Mouse (Mus musculus): ENCODE measurements around the gene Chchd6. TPM values are rescaled to one million over a fixed set of nuclear protein-coding genes. Genes with fewer than 3 reads are reported as not detected.

The Chchd6 gene
- polyA plus RNA-seq, 1 experiment, result 28.8 TPM

GRCm38 (mm10) chr6:89360709-89361417 lies 234.6 kb downstream of the Chchd6 start:
- peak overlapping the region; percentile 96 for H3ac ChIP-seq (ENCODE audit: control insufficient read depth, insufficient read length)
- TF ChIP-seq MYOG (IDR thresholded peaks at IDR 0.05; ENCODE audit: control insufficient read depth in 1 of 3, insufficient read depth in 1 of 3, insufficient read length in 2 of 3, low read depth in 2 of 3), result no peak
- TF ChIP-seq MAX (IDR thresholded peaks at IDR 0.05; ENCODE audit: low read depth), result no peak
- no peak for TF ChIP-seq REST (IDR thresholded peaks at IDR 0.05; ENCODE audit: insufficient read depth, insufficient read length)
- TF ChIP-seq TCF3 (IDR thresholded peaks at IDR 0.05; ENCODE audit: insufficient read length, low read depth), result no peak
- no peak for TF ChIP-seq CEBPB (IDR thresholded peaks at IDR 0.05; ENCODE audit: insufficient read depth, poor library complexity, severe bottlenecking)
- TF ChIP-seq POLR2A (IDR thresholded peaks at IDR 0.05; ENCODE audit: insufficient read length, low read depth), result no peak
- no peak for TF ChIP-seq E2F4 (IDR thresholded peaks at IDR 0.05; ENCODE audit: insufficient read depth)
- TF ChIP-seq POLR2AphosphoS2 (IDR thresholded peaks at IDR 0.05; ENCODE audit: insufficient read length, low read depth), result peak; percentile 4
- no peak for TF ChIP-seq SRF (IDR thresholded peaks at IDR 0.05; ENCODE audit: control insufficient read depth, insufficient read length, low read depth)
- H3K27me3 ChIP-seq (ENCODE audit: control insufficient read depth, insufficient read depth, insufficient read length), result no peaks in the 10 kb centered on the region
- no peaks in the 10 kb centered on the region for H3K36me3 ChIP-seq (ENCODE audit: control insufficient read depth, insufficient read depth)
- H3K4me2 ChIP-seq (ENCODE audit: low read depth), result peak overlapping the region; percentile 96
- peak overlapping the region; percentile 73 for H3K4me3 ChIP-seq
- H3K79me2 ChIP-seq (ENCODE audit: control insufficient read depth, insufficient read depth), result peaks cover 59% of the 10 kb centered on the region

- Histone ChIP-seq H3K4me3 (peak overlapping the region; percentile 73), H3K36me3 (ENCODE audit: control insufficient read depth, insufficient read depth) (no peaks in the 10 kb centered on the region), H3K4me2 (ENCODE audit: low read depth) (peak overlapping the region; percentile 96), H3ac (ENCODE audit: control insufficient read depth, insufficient read length) (peak overlapping the region; percentile 0), H3K27me3 (ENCODE audit: control insufficient read depth, insufficient read depth, insufficient read length) (no peaks in the 10 kb centered on the region), H3K79me2 (ENCODE audit: control insufficient read depth, insufficient read depth) (peaks cover 66% of the 10 kb centered on the region)
- TF ChIP-seq POLR2AphosphoS2 (IDR thresholded peaks at IDR 0.05; ENCODE audit: insufficient read length, low read depth), result peak; percentile 7
- TF ChIP-seq E2F4 (IDR thresholded peaks at IDR 0.05; ENCODE audit: insufficient read depth), result no peak
Measured at GRCm38 (mm10) chr6:89359771-89360708, 235.4 kb downstream of the Chchd6 start.

GRCm38 (mm10) chr6:89359192-89359591 lies 236.3 kb downstream of the Chchd6 start:
- no peaks in the 10 kb centered on the region for H3K36me3 ChIP-seq (ENCODE audit: control insufficient read depth, insufficient read depth)
- no peak for TF ChIP-seq POLR2A (IDR thresholded peaks at IDR 0.05; ENCODE audit: insufficient read length, low read depth)
- TF ChIP-seq MAX (IDR thresholded peaks at IDR 0.05; ENCODE audit: low read depth), result no peak
- no peak for TF ChIP-seq MYOG (IDR thresholded peaks at IDR 0.05; ENCODE audit: control insufficient read depth in 1 of 3, insufficient read depth in 1 of 3, insufficient read length in 2 of 3, low read depth in 2 of 3)
- no peak for TF ChIP-seq CEBPB (IDR thresholded peaks at IDR 0.05; ENCODE audit: insufficient read depth, poor library complexity, severe bottlenecking)
- no peak for TF ChIP-seq REST (IDR thresholded peaks at IDR 0.05; ENCODE audit: insufficient read depth, insufficient read length)
- no peak for TF ChIP-seq E2F4 (IDR thresholded peaks at IDR 0.05; ENCODE audit: insufficient read depth)
- no peak for TF ChIP-seq SRF (IDR thresholded peaks at IDR 0.05; ENCODE audit: control insufficient read depth, insufficient read length, low read depth)
- no peak for TF ChIP-seq USF1 (IDR thresholded peaks at IDR 0.05; ENCODE audit: low read depth)
- no peak for TF ChIP-seq POLR2AphosphoS2 (IDR thresholded peaks at IDR 0.05; ENCODE audit: insufficient read length, low read depth)
- TF ChIP-seq MYOD1 (IDR thresholded peaks at IDR 0.05; ENCODE audit: control insufficient read depth in 1 of 3, insufficient read length in 2 of 3, low read depth in 2 of 3), result no peak
- no peak for TF ChIP-seq TCF12 (IDR thresholded peaks at IDR 0.05; ENCODE audit: insufficient read depth, poor library complexity, severe bottlenecking)
- TF ChIP-seq TCF3 (IDR thresholded peaks at IDR 0.05; ENCODE audit: insufficient read length, low read depth), result no peak
- peaks cover 75% of the 10 kb centered on the region for H3K79me2 ChIP-seq (ENCODE audit: control insufficient read depth, insufficient read depth)
- H3K4me3 ChIP-seq, result peak overlapping the region; percentile 73
- H3K4me2 ChIP-seq (ENCODE audit: low read depth), result peak overlapping the region; percentile 96
- H3ac ChIP-seq (ENCODE audit: control insufficient read depth, insufficient read length), result no peak overlapping the region
- no peaks in the 10 kb centered on the region for H3K27me3 ChIP-seq (ENCODE audit: control insufficient read depth, insufficient read depth, insufficient read length)

GRCm38 (mm10) chr6:89355661-89356060 lies 239.8 kb downstream of the Chchd6 start:
- H3K36me3 ChIP-seq (ENCODE audit: control insufficient read depth, insufficient read depth), result peaks cover 5% of the 10 kb centered on the region
- H3K27me3 ChIP-seq (ENCODE audit: control insufficient read depth, insufficient read depth, insufficient read length), result no peaks in the 10 kb centered on the region
- no peak overlapping the region for H3K4me3 ChIP-seq
- H3ac ChIP-seq (ENCODE audit: control insufficient read depth, insufficient read length), result no peak overlapping the region
- peaks cover 90% of the 10 kb centered on the region for H3K79me2 ChIP-seq (ENCODE audit: control insufficient read depth, insufficient read depth)
- H3K4me2 ChIP-seq (ENCODE audit: low read depth), result no peak overlapping the region
- TF ChIP-seq USF1 (IDR thresholded peaks at IDR 0.05; ENCODE audit: low read depth), result no peak
- no peak for TF ChIP-seq TCF12 (IDR thresholded peaks at IDR 0.05; ENCODE audit: insufficient read depth, poor library complexity, severe bottlenecking)
- no peak for TF ChIP-seq SRF (IDR thresholded peaks at IDR 0.05; ENCODE audit: control insufficient read depth, insufficient read length, low read depth)
- no peak for TF ChIP-seq MYOG (IDR thresholded peaks at IDR 0.05; ENCODE audit: control insufficient read depth in 1 of 3, insufficient read depth in 1 of 3, insufficient read length in 2 of 3, low read depth in 2 of 3)
- TF ChIP-seq POLR2A (IDR thresholded peaks at IDR 0.05; ENCODE audit: insufficient read length, low read depth), result no peak
- TF ChIP-seq POLR2AphosphoS2 (IDR thresholded peaks at IDR 0.05; ENCODE audit: insufficient read length, low read depth), result no peak
- no peak for TF ChIP-seq TCF3 (IDR thresholded peaks at IDR 0.05; ENCODE audit: insufficient read length, low read depth)
- no peak for TF ChIP-seq MYOD1 (IDR thresholded peaks at IDR 0.05; ENCODE audit: control insufficient read depth in 1 of 3, insufficient read length in 2 of 3, low read depth in 2 of 3)
- TF ChIP-seq CEBPB (IDR thresholded peaks at IDR 0.05; ENCODE audit: insufficient read depth, poor library complexity, severe bottlenecking), result no peak
- TF ChIP-seq E2F4 (IDR thresholded peaks at IDR 0.05; ENCODE audit: insufficient read depth), result no peak
- no peak for TF ChIP-seq REST (IDR thresholded peaks at IDR 0.05; ENCODE audit: insufficient read depth, insufficient read length)
- no peak for TF ChIP-seq MAX (IDR thresholded peaks at IDR 0.05; ENCODE audit: low read depth)
